Mouse (Mus musculus) neural tube, postnatal 0 days (tissue): Measurements from ENCODE around the gene Vmn2r22. TPM values are rescaled to one million over a fixed set of nuclear protein-coding genes. Genes with fewer than 3 reads are reported as not detected.

Experiments used
- polyA plus RNA-seq: library from polyadenylated mRNA; unstranded; fragments of >200 nt; fragmentation: Nextera tagmentation; extraction: Ambion mirVana; gene quantifications from 2 replicates; pipeline ENCODE4 v1.2.1, GENCODE M21; 2015

The Vmn2r22 gene
- not detected in 2 replicates for polyA plus RNA-seq

GRCm38 (mm10) chr6:123650625-123651024 lies at the start of gene Vmn2r22:
Gene Vmn2r22 (minus strand): TSS chr6:123650725.

Other genes with a start within 250 kb of the Vmn2r22 start
- not detected in 2 replicates for gene Vmn2r20, start 232.6 kb downstream of the Vmn2r22 start, polyA plus RNA-seq
- gene Vmn2r21, start 117.3 kb downstream of the Vmn2r22 start, polyA plus RNA-seq: not detected in 2 replicates
- gene Vmn2r23, start 51.9 kb upstream of the Vmn2r22 start, polyA plus RNA-seq: not detected in 2 replicates
- gene Vmn2r24, start 128.2 kb upstream of the Vmn2r22 start, polyA plus RNA-seq: not detected in 2 replicates
- gene Vmn2r25, start 202.7 kb upstream of the Vmn2r22 start, polyA plus RNA-seq: not detected in 2 replicates